Mouse (Mus musculus) stomach, embryonic 16.5 days (tissue): ENCODE data around the gene Ski. TPM values are rescaled to one million over a fixed set of nuclear protein-coding genes. Genes with fewer than 3 reads are reported as not detected.

Source experiments
- ATAC-seq: fragments of 200-750 bp; cut with Nextera tagmentation; 2 replicates; pipeline ENCODE4 v1.8.0; 2017; ENCODE audit warnings: moderate number of reproducible peaks, moderate TSS enrichment; ENCODE audit not compliant: insufficient read depth, low FRiP score
- H3K27ac ChIP-seq: fragments of 300-500 bp; sonication (generic); 2 replicates; pipeline ENCODE4 v1.5.1; 2014; ENCODE audit warnings: low read length
- H3K27me3 ChIP-seq: fragments of 300-500 bp; sonication (generic); 2 replicates; pipeline ENCODE4 v1.6.1; 2014; ENCODE audit warnings: low read length, control low read depth, mixed read lengths; ENCODE audit not compliant: control insufficient read depth, insufficient read depth
- H3K36me3 ChIP-seq: fragments of 300-500 bp; sonication (generic); 2 replicates; pipeline ENCODE4 v1.6.1; 2014; ENCODE audit warnings: low read length; ENCODE audit not compliant: control insufficient read depth, insufficient read depth
- H3K4me1 ChIP-seq: fragments of 300-500 bp; sonication (generic); 2 replicates; pipeline ENCODE4 v1.6.1; 2014; ENCODE audit warnings: low read length, control low read depth, mixed read lengths; ENCODE audit not compliant: control insufficient read depth, insufficient read depth
- H3K4me2 ChIP-seq: fragments of 300-500 bp; sonication (generic); 2 replicates; pipeline ENCODE4 v1.6.1; 2014; ENCODE audit warnings: low read depth, low read length, mixed read lengths
- H3K4me3 ChIP-seq: fragments of 300-500 bp; sonication (generic); replicated peaks from 2 replicates; pipeline ENCODE4 v1.5.1; 2014; ENCODE audit warnings: mild to moderate bottlenecking, low read length
- H3K9ac ChIP-seq: fragments of 300-500 bp; sonication (generic); 2 replicates; pipeline ENCODE4 v1.6.1; 2014; ENCODE audit warnings: low read length
- H3K9me3 ChIP-seq: fragments of 300-500 bp; sonication (generic); replicated peaks from 2 replicates; pipeline ENCODE4 v1.6.1; 2016; ENCODE audit warnings: low read length, control low read depth; ENCODE audit not compliant: control insufficient read depth
- WGBS: fragments of 180-500 bp; shearing (Covaris S2); extraction: QIAGEN DNeasy Blood & Tissue Kit; methylation state at CpG from one replicate; pipeline ENCODE4 v1.1.7; 2014; 5-methylcytosine and 5-hydroxymethylcytosine counted together
- polyA plus RNA-seq: library from polyadenylated mRNA; unstranded; fragments of >200 nt; fragmentation: Nextera tagmentation; extraction: Ambion mirVana; gene quantifications from 2 replicates; pipeline ENCODE4 v1.2.1, GENCODE M21; 2015

Gene Ski
- polyA plus RNA-seq, 1 experiment from 2014 or later, result 17.9 TPM

DNA sequence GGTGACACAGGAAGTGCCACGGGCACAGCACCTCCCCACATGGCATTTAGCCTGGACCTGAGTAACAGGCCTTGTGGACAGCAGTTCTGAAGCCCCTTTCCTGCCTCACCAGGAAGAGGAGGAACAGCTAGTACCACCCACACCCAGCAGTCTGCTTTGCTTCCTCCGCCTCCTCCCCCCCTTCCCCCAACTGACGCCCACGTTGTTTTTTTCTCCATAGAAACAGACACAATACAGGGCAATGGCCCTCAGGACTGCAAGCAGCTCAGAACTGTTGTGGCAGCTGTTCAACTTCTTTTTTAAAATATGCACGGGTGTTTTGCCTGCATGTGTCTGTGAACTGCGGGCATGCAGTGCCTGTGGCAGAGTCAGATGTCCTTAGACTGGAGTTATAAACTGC lies 44.1 kb downstream of the Ski start:
- peak; percentile 51; the same call in 1 of the 2 replicates for ATAC-seq
- no peaks in the 10 kb centered on the region for H3K36me3 ChIP-seq
- 10% methylated on average over 6 of the region's 6 CpGs for WGBS
- H3K4me1 ChIP-seq, result peaks cover 68% of the 10 kb centered on the region
- no peaks in the 10 kb centered on the region for H3K27me3 ChIP-seq
- H3K9ac ChIP-seq, result peak overlapping the region; percentile 58
- no peak overlapping the region; the same call in 1 of the 2 replicates for H3K4me3 ChIP-seq
- H3K4me2 ChIP-seq, result peak overlapping the region; percentile 31
- H3K27ac ChIP-seq, result peak overlapping the region; percentile 94
- no peaks in the 10 kb centered on the region for H3K9me3 ChIP-seq

GRCm38 (mm10) chr4:155176210-155176609 lies 46.2 kb downstream of the Ski start:
- Histone ChIP-seq H3K36me3 (no peaks in the 10 kb centered on the region), H3K4me3 (no peak overlapping the region), H3K9ac (no peak overlapping the region), H3K4me2 (no peak overlapping the region), H3K27ac (peak overlapping the region; percentile 30; the same call in 1 of the 2 replicates), H3K4me1 (peaks cover 85% of the 10 kb centered on the region), H3K27me3 (no peaks in the 10 kb centered on the region), H3K9me3 (no peaks in the 10 kb centered on the region)
- ATAC-seq, result no peak
- WGBS, result 53% methylated on average over 3 of the region's 3 CpGs

GRCm38 (mm10) chr4:155173822-155174785 lies 48.3 kb downstream of the Ski start:
- 0 out of 2 replicates have a peak overlapping the region, but pooled peaks have one; percentile 8 for H3K4me3 ChIP-seq
- H3K9ac ChIP-seq, result peak overlapping the region; percentile 63
- peaks cover 88% of the 10 kb centered on the region for H3K4me1 ChIP-seq
- no peaks in the 10 kb centered on the region for H3K9me3 ChIP-seq
- H3K4me2 ChIP-seq, result peak overlapping the region; percentile 45
- H3K27me3 ChIP-seq, result no peaks in the 10 kb centered on the region
- WGBS, result 19% methylated on average over 17 of the region's 17 CpGs
- no peaks in the 10 kb centered on the region for H3K36me3 ChIP-seq
- peak overlapping the region; percentile 99 for H3K27ac ChIP-seq
- ATAC-seq, result no peak; the same call in 1 of the 2 replicates

- WGBS, result 16% methylated on average over 21 of the region's 21 CpGs
Observed at GRCm38 (mm10) chr4:155172909-155173821, 49.2 kb downstream of the Ski start.

GRCm38 (mm10) chr4:155171961-155172533 lies 50.3 kb downstream of the Ski start:
- Histone ChIP-seq H3K4me2 (no peak overlapping the region), H3K27me3 (no peaks in the 10 kb centered on the region), H3K36me3 (no peaks in the 10 kb centered on the region), H3K9me3 (no peaks in the 10 kb centered on the region), H3K9ac (no peak overlapping the region), H3K4me3 (no peak overlapping the region), H3K4me1 (peaks cover 80% of the 10 kb centered on the region), H3K27ac (peak overlapping the region; percentile 99)
- WGBS, result 81% methylated on average over 5 of the region's 5 CpGs
- no peak for ATAC-seq

More at GRCm38 (mm10) chr4:155172909-155173821, 49.2 kb downstream of the Ski start:
- Histone ChIP-seq H3K4me3 (0 out of 2 replicates have a peak overlapping the region, but pooled peaks have one; percentile 8), H3K27ac (peak overlapping the region; percentile 99), H3K4me2 (peak overlapping the region; percentile 45), H3K4me1 (peaks cover 86% of the 10 kb centered on the region), H3K36me3 (no peaks in the 10 kb centered on the region), H3K27me3 (no peaks in the 10 kb centered on the region), H3K9ac (peak overlapping the region; percentile 63), H3K9me3 (no peaks in the 10 kb centered on the region)
- ATAC-seq, result peak; percentile 92

DNA sequence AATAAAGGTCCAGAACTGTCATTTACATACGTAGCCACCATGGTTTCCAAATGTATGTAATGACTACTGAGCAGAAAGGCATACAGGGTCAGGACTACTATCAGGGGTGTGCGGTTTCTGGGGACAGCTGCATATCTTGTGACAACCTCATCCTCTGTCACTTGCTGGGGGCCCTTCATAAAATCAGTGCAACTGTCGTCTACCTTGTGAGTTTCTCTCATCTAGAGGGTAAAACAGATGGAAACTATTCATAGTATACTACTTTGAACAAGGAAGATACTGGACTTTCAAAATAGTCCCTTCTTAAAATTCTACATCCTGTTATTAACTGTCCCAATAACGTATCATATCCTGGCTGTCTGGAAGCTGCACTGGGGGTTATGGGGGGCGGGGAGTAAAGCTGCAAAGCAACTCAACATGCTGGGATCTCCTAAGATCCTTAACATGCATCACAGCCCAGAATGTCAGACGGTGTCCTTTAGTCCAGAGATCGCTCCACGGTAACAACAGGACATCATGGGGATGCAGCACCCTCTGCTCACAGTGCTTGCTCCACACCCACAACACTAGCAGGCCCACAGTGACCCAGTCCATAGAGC lies 51.7 kb downstream of the Ski start:
- H3K27ac ChIP-seq, result peak overlapping the region; percentile 16; the same call in 1 of the 2 replicates
- 0 out of 2 replicates have a peak overlapping the region, but pooled peaks have one; percentile 9 for H3K9ac ChIP-seq
- no peaks in the 10 kb centered on the region for H3K9me3 ChIP-seq
- peaks cover 75% of the 10 kb centered on the region for H3K4me1 ChIP-seq
- H3K4me2 ChIP-seq, result no peak overlapping the region
- no peak for ATAC-seq
- WGBS, result 71% methylated on average over 8 of the region's 8 CpGs
- H3K27me3 ChIP-seq, result no peaks in the 10 kb centered on the region
- H3K36me3 ChIP-seq, result no peaks in the 10 kb centered on the region
- H3K4me3 ChIP-seq, result no peak overlapping the region

GRCm38 (mm10) chr4:155168835-155169252 lies 53.5 kb downstream of the Ski start:
- no peak for ATAC-seq
- H3K9me3 ChIP-seq, result peaks cover 4% of the 10 kb centered on the region; the same call in 1 of the 2 replicates
- no peak overlapping the region for H3K4me2 ChIP-seq
- H3K4me3 ChIP-seq, result no peak overlapping the region
- H3K9ac ChIP-seq, result no peak overlapping the region
- 82% methylated on average over 8 of the region's 8 CpGs for WGBS
- no peaks in the 10 kb centered on the region for H3K36me3 ChIP-seq
- no peaks in the 10 kb centered on the region for H3K27me3 ChIP-seq
- peaks cover 71% of the 10 kb centered on the region for H3K4me1 ChIP-seq
- no peak overlapping the region for H3K27ac ChIP-seq

- Histone ChIP-seq H3K27me3 (no peaks in the 10 kb centered on the region), H3K9me3 (peaks cover 4% of the 10 kb centered on the region; the same call in 1 of the 2 replicates), H3K4me1 (peaks cover 73% of the 10 kb centered on the region), H3K4me2 (no peak overlapping the region), H3K27ac (no peak overlapping the region), H3K36me3 (no peaks in the 10 kb centered on the region), H3K4me3 (no peak overlapping the region), H3K9ac (no peak overlapping the region)
- ATAC-seq, result no peak
Observed at GRCm38 (mm10) chr4:155165861-155166260, 56.5 kb downstream of the Ski start.
